Comparison of ENCODE assay signal across 16 mouse cellular contexts in the genomic region with DNA sequence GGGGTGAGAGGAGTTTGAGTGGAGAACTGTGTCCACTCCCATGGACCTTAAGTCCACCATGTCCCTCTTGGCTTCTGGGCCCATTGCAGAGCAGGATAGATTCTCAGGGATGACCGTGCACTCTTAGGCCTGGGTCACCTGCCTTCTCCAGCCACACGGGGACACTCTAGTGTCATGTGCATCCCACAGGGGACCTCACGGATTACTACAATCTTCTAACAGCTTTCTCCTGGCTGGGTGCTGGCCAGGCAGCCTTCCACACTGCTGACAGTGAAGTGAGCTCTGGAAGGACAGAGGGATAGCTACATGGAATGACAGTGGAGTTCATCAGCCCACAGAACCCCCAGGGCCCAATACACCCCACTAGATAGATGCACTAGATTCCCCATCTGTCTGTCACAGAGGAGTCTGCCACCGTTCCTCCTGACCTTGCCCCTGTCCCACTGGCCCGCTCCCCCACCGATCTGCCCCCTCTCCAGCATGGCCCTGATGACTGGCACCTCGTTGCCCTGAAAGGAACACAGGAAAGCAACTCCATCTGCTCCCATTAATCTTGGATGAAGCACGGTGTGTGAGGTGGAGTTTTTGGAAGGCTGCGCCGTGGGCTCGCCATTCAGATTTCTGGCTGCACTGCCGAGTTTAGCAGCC.
DNase-seq lines count a peak whose midpoint lies in the region; ATAC-seq and TF ChIP-seq lines count a peak whose summit lies in the region.
"Had no signal": no experiment of that assay in that cellular context is flagged by ENCODE, and none has a peak within 500 bp of the region (broad histone marks: within the 10 kb centered on the region; RNA-seq: fewer than 3 reads in every experiment).

No protein-coding gene starts in this region.

- H3K4me1 ChIP-seq in heart, embryonic 11.5 days (ENCODE audit: control insufficient read depth, insufficient read depth, low read length), result peaks cover 4% of the 10 kb centered on the region; the same call in 1 of the 2 replicates
- no peaks in the 10 kb centered on the region for H3K4me1 ChIP-seq in cortical plate, adult 2 months (ENCODE audit: control insufficient read depth, insufficient read depth, low read length)
- H3K4me1 ChIP-seq: midbrain, embryonic 12.5 days had no signal

- WGBS in heart, embryonic 11.5 days (ENCODE audit: insufficient replicate concordance), result 82% methylated on average over 12 of the region's 12 CpGs

- ATAC-seq in heart, embryonic 11.5 days (replicated peaks; ENCODE audit: insufficient number of reproducible peaks, low FRiP score, low TSS enrichment), result no peak

- no peak overlapping the region for H3K4me3 ChIP-seq in heart, embryonic 11.5 days (ENCODE audit: low read depth, low read length)
- H3K4me3 ChIP-seq in cortical plate, adult 2 months (ENCODE audit: insufficient read depth, low read length), result no peak overlapping the region
- H3K4me3 ChIP-seq: midbrain, embryonic 12.5 days had no signal

- no peak for TF ChIP-seq POLR2A in cortical plate, adult 2 months (IDR thresholded peaks at IDR 0.05; ENCODE audit: extremely low read depth, insufficient read depth, low read length)

- intact Hi-C loops in left cerebral cortex, postnatal 4 days (cut with DNase I), result no loop called here
- intact Hi-C loops in left cerebral cortex, postnatal 14 days (cut with DNase I), result no loop called here

- TF ChIP-seq CTCF in cortical plate, adult 2 months (IDR thresholded peaks at IDR 0.05; ENCODE audit: extremely low read depth, insufficient read depth, low read length), result peak; percentile 22; the same call in 1 of the 2 replicates

- no peak overlapping the region for H3K4me2 ChIP-seq in heart, embryonic 11.5 days
- H3K4me2 ChIP-seq: liver, embryonic 11.5 days; midbrain, embryonic 12.5 days had no signal

- no peaks in the 10 kb centered on the region for H3K9me3 ChIP-seq in heart, embryonic 11.5 days (replicated peaks; ENCODE audit: control insufficient read depth, low read length)
- H3K9me3 ChIP-seq: midbrain, embryonic 12.5 days had no signal

- no peak overlapping the region for H3K27ac ChIP-seq in heart, embryonic 11.5 days (ENCODE audit: low read depth, low read length)
- no peak overlapping the region for H3K27ac ChIP-seq in cortical plate, adult 2 months (ENCODE audit: insufficient read depth, low read length)
- H3K27ac ChIP-seq: midbrain, embryonic 12.5 days had no signal

- peak; percentile 29 to 32 for DNase-seq in heart, adult 18-20 months
- DNase-seq in left cerebral cortex, postnatal 4 days, result peak; percentile 50
- no peak for DNase-seq in left cerebral cortex, postnatal 14 days (ENCODE audit: low spot score in 2 of 2)
- peak; percentile 59 to 60 for DNase-seq in cerebellum, adult 18-20 months
- no peak for DNase-seq in ovary, adult 18-20 months (ENCODE audit: low spot score)
- DNase-seq in ovary, postnatal 36 days (ENCODE audit: low spot score), result no peak
- DNase-seq: gastrocnemius, postnatal 36 days; kidney, adult 11 months; kidney, postnatal 4 days; lung, postnatal 4 days; right cerebral cortex, postnatal 4 days; thymus, postnatal 14 days had no signal

- no peak overlapping the region for H3K9ac ChIP-seq in heart, embryonic 11.5 days (ENCODE audit: low read depth, low read length)
- H3K9ac ChIP-seq: midbrain, embryonic 12.5 days had no signal

- H3K27me3 ChIP-seq in heart, embryonic 11.5 days (ENCODE audit: control insufficient read depth, insufficient read depth, low read length), result no peaks in the 10 kb centered on the region
- H3K27me3 ChIP-seq: midbrain, embryonic 12.5 days had no signal

- no peaks in the 10 kb centered on the region for H3K36me3 ChIP-seq in heart, embryonic 11.5 days (ENCODE audit: control insufficient read depth, insufficient read depth, low read length)
- H3K36me3 ChIP-seq: midbrain, embryonic 12.5 days had no signal

Comparison
In these comparisons a context has a peak if more than half of its experiments do, and no peak if none do; other contexts are left out.
1. DNase-seq: peak in heart, adult 18-20 months (2 of 2), left cerebral cortex, postnatal 4 days (single experiment) and cerebellum, adult 18-20 months (2 of 2); none in left cerebral cortex, postnatal 14 days (0 of 2), ovary, adult 18-20 months (single experiment) and ovary, postnatal 36 days (single experiment).